Mouse (Mus musculus): ENCODE results near the gene Chchd10. TPM values are rescaled to one million over a fixed set of nuclear protein-coding genes. Genes with fewer than 3 reads are reported as not detected.
"Not testable (repeated sequence)": the region's sequence is repeated elsewhere in the genome, so short reads cannot be mapped to it uniquely, and the experiment has no call there.

Gene Chchd10
- total RNA-seq (2021), result 100 to 1,000 TPM; 310 to 396 TPM
- long read RNA-seq, experiment 1, transcript Chchd10-201 (4 exons, 939 nt), result major isoform, 416 of 432 reads
- long read RNA-seq, experiment 1, partial matches to known transcripts, result 12 of 432 reads
- long read RNA-seq, experiment 1, other reads (novel, unspliced or antisense), result 4 of 432 reads
- long read RNA-seq, experiment 2, transcript Chchd10-201 (4 exons, 939 nt), result major isoform, 223 of 235 reads
- long read RNA-seq, experiment 2, partial matches to known transcripts, result 9 of 235 reads
- long read RNA-seq, experiment 2, other reads (novel, unspliced or antisense), result 2 of 235 reads

DNA sequence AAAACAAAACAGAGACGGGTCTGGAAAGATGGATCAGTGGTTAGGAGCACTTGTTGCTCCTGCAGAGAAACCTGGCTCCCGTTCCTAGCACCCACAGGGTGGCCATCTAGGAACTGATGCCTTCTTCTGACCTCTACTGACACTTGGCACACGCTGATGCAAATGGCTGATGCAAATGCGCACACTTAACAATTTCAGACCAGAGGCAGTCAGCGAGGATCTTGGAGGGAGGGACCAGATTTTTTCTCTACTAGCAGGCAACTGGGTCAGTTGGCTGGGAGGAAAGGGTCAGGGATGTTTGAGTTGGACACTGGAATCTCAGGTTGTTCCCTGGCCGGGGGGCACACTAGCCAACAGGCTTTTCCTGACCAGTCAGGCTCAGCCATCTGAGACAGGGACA lies at the start of gene Chchd10:
Gene Chchd10, plus strand, starts transcription at position 240 of the 400 bp plus-strand sequence.
- no peak for DNase-seq (ENCODE audit: low spot score in 2 of 2)

DNA sequence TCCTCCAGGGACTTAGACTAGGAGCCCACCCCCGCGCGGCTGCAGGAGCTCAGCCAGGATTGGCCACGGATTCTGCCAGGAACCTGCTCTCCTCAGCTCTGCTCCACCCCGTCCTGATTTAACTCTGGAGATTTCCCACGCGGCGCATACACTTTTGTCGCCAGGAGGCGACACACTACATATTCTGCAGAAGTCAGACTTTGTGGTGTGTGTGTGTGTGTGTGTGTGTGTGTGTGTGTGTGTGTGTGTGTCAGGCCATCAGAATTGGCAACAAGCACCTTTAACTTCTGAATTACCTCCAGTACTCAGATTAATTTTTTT lies 49.7 kb upstream of the Chchd10 start:
- DNase-seq (ENCODE audit: low spot score in 2 of 2), result peak in 1 of 2 experiments; percentile 57

DNA sequence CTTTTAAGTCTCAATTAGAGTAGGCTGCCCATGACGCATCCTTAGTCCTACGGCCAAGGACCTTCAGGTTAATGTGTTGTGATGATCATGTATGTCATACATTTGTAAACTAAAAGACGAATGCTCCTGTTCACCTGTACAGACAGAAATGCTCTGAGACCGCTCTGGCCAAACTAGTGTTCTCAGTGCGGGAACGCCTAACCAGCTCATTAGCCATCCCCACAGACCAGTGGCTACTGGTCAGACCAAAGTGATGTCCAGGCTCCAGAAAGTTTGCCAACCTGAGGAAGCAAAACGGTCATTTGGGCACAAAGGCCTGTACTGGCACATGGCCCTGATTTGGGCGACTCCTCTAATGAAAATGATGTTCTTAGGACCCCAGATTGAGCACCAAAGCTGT lies 48.2 kb upstream of the Chchd10 start:
- DNase-seq (ENCODE audit: low spot score in 2 of 2), result no peak

DNA sequence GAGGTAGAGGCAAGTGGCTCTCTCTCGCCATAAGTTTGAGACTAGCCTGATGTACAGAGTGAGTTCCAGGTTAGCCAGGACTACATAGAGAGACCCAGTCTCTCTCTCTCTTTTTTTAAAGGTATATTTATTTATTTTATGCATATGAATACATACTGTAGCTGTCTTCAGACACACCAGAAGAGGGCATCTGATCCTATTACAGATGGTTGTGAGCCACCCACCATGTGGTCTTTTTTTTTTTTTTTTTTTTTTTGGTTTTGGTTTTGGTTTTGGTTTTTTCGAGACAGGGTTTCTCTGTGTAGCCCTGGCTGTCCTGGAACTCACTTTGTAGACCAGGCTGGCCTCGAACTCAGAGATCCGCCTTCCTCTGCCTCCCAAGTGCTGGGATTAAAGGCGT lies 45.4 kb upstream of the Chchd10 start:
- DNase-seq (ENCODE audit: low spot score in 2 of 2), result not testable (repeated sequence)

DNA sequence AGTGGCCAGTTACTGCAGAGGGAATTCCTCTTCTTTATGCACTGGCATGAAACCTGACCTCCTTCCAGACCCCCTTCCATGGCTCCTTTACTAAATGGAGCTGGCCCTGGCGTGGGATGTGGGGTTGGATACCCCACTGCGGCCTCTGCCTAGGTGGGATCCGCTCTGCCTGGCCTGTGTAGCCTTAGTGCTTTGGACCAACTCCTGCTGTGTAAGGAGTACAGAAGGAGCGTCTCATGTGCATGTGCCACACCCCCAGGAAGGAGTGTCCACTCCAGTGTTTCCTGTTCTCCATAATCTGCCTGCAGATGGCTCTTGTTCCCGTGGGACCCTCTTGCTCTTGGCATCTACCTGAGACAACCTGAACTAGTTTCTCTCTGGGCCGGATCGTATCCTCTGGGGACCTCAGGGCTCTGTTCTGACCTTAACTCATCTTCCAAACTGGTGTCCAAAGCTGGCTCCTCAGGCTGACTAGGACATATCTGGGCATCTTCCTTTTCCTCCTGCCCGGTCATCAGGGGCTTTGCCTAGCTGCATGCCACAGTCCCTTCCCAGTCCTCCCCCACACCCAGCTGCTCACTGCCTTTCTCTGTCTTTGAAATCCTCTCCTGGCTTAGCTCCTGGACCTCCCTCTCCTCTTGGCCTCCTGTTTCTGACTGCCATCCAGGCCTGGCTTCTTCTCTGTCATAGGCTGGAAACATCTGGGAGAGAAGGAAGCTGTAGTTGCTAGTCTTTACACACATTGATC lies 43.4 kb upstream of the Chchd10 start:
- no peak for DNase-seq (ENCODE audit: low spot score in 2 of 2)

DNA sequence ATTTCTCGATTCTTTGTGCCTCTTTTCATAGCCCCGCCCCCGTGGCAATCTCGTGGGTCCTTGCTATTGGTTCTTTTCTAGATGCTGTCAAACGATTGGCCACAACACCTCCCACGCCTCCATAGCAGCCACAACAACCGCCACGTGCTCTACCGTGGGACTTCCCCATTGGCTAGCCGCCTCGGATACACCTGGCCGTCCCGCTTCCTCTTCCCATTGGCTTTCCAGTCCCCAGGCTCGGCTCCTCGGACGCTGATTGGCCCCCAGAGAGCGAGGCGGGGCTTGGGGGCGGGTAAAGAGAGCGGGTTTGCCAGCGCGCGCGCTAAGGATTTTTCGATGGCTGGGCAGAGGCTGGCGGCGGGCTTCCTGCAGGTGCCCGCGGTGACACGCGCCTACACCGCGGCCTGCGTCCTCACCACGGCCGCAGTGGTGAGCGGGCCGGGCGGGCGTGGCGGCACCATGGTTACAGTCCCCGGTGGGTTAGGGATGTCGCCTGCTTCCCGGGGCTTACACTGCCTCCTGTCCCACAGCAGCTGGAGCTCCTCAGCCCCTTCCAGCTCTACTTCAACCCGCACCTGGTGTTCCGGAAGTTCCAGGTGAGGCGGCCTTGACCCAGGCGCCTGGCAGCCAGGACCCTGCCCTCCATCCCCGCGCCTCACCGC lies 39.7 kb upstream of the Chchd10 start, which contains the start of gene Derl3:
Gene Derl3, plus strand, starts transcription at position 325 of the 662 bp plus-strand sequence.
- peak; percentile 81 to 88 for DNase-seq (ENCODE audit: low spot score in 2 of 2)

DNA sequence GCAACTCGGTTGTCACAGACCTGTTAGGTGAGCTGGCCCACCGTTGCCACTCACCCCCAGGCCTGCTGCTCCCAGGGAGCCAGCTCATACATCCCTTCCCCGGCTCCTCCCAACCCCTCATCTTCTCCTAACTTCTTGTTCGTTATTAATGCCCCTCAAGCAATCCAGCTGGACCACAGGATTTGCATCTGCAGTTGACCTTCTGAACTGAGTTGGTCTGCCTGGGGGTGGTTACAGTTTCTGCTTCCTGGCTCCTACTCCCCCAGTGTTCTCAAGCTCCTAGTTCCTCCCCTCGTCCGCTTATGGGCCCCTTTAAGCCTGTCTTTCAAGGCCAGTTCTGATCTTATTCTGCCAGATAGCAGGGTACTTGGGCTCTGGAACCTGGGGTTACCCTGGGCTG lies 38.3 kb upstream of the Chchd10 start:
- no peak for DNase-seq (ENCODE audit: low spot score in 2 of 2)

DNA sequence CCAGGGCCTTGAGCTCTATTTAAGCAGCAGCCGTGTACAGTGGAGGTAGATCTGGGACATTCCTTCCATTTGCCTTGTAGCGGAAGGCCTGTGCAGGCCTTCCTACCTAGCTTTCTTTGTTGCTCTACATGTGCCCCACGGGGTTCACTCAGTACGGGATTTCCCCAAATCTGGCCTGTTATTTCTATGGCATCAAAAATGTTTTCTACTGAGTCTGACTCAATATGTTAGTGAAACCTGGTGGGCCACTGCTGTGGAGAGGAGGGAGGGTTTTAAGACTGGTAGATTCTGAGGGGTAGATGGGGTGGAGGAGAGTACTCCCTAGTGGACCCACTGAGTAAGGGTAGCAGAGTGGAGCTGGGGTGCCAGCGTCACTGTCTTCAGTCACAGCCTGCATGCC lies 37.2 kb upstream of the Chchd10 start:
- DNase-seq (ENCODE audit: low spot score in 2 of 2), result no peak

DNA sequence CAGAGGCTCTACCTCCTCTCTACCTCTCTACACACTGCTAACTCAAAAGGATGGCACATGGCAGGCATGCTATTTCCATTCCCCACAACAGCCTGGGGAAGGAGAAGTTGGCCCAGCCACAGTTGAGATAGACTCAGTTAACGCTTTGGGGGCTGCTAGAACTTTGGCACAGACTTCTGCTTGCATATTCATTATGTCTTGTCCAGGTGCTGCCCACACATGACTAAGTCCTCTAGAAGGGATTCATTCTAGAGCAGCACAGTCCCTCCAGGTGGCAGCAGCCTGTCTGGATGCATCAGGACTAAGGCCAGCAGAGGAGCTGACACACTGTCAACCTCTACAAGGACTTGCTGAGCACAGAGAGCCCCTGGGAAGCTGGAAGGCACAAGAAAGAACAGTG lies 36.7 kb upstream of the Chchd10 start:
- no peak for DNase-seq (ENCODE audit: low spot score in 2 of 2)

DNA sequence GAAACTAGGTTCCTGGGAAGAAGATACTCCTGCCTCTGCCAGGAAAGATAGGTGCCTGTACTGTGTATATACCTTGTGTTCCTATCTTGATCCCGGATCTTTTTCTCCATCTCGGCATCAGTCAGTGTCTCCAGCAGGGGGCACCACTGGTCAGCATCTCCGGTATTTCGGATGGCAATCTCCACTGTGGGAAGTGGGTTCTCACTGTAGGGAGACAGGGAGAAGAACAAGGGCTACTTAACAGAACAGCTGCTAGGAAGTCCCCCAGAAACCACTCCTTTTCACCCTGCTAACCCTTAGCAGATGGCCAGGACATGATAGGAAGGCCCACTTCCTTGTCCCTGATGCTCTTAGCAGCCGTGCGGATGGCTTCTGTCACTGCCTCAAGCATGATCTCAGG lies 35.6 kb upstream of the Chchd10 start:
- peak in 1 of 2 experiments; percentile 45 for DNase-seq (ENCODE audit: low spot score in 2 of 2)

DNA sequence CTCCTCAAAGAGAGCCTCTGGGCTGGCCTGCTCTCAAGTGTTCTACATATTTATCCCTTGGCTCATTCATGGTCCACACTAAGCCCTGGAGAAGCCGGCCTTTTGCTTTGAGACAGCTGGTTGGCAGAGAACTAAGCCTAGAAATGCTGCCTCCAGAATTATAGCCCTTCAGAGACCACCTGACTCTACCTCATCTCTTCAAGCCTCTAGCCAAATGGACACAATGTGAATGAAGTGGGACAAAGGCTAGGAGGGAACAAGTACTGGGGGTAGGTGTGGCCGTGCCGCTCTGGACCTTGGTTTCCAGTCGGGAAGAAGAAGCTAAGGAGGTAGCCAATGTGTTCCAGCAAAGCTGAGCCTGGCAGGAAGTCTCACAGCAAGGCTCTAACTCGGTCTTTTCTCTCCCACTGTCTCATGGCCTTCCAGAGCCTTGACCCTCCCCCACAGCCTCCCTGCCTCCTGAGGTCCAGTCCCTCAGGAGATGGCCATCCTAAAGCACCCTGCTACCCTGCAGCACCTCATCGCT lies 34.8 kb upstream of the Chchd10 start:
- no peak for DNase-seq (ENCODE audit: low spot score in 2 of 2)

DNA sequence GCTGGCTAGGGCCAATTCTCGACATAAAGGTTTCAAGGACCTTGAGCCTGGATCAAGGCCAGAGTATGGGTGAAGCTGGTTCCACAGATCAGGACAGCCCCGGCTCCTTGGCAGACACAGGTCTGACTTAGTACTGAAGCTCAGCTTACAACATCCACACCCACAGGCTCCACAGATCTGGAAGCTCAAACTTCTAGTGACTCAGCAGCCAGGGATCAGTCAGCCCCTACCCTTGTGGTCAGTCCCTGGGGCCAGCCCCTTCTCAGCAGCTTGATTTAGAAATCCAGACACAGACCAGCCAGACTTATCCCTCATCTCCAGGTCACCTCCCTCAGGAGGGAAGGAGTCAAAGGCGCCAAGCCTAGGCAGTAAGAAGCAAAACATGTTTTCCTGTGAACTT lies 34.1 kb upstream of the Chchd10 start:
- DNase-seq (ENCODE audit: low spot score in 2 of 2), result no peak

DNA sequence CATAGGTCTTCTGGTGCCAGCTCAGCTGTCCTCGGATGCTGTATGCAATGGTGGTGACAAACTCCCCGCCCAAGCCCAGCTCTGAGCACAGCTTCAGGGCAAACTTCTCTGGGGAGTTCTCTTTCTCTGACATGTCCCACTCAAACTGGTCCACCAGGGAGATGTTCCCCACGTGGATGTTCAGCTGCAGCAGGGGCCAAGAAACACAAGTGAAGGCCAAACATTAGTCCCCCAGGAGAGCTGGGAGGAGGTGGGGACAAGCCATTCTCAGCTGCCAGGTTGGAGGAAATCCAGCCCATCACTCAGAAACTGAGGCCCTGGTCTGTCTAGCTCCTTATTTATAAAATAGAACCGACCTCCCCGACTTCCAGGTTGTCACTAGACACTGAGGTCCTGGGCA lies 28.5 kb upstream of the Chchd10 start:
- no peak for DNase-seq (ENCODE audit: low spot score in 2 of 2)

DNA sequence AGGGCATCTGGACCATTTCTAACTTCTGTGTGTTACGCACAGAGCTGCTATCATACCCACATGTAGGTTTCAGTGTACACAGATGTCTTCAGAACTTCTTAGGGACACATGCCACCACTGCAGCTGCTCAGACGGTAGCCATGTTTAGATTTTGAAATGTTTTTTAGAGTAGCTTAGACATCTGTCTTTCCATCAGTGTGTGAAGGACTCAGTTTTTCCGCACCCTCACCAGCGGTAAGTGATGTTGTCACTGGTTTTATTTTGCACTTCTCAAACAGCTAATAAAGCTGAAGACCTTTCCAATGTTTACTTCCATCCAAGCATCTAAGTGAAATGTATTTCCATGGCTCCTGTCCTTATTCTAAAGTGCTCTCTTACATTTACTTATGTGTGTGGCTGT lies 26.0 kb upstream of the Chchd10 start:
- no peak for DNase-seq (ENCODE audit: low spot score in 2 of 2)

DNA sequence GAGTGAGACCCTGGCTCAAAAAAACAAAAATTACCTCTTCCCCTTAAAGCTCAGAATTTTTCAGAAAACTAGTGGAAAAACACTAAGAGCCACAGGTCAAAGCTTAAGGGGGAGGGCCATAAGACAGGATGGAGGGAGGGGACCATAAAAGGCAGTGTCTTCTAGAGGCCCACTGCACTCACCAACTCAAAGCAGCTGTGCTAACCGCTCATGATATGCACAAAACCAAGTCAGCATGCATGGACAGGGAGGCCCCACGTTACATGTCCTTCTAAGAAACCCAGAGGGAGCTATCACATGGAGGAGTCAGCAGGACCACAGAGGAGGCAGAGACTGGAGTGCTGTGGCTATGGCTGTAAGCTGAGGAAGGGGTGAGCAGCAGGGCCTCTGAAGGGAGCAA lies 22.2 kb upstream of the Chchd10 start:
- DNase-seq (ENCODE audit: low spot score in 2 of 2), result no peak

DNA sequence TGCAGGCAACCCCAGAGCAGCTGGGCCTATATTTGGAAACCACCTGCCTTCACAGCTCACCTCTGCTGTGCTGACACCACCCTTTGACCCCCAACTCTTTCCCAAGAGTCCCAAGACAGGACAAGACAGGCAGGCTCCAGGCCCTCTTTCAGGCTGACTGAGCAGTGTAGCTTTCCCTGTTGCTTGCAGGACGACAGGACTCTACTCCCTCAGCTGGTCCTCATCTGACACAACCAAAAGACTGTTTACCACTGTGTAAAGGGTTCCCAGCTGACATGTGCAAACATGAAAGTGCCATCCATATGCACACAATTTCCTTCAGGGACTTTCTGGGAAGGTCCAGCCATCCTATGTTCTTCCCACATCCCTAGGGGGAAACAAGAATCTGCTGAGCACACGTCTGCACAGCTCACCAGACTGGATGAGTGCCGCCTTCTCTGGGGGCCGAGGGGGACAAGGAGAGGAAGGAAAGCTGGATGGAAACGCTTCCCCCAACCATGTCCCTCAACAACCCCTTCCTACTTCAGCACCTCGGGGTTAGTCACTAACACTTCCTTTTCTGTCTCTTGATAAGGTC lies 19.8 kb upstream of the Chchd10 start:
- DNase-seq (ENCODE audit: low spot score in 2 of 2), result no peak

DNA sequence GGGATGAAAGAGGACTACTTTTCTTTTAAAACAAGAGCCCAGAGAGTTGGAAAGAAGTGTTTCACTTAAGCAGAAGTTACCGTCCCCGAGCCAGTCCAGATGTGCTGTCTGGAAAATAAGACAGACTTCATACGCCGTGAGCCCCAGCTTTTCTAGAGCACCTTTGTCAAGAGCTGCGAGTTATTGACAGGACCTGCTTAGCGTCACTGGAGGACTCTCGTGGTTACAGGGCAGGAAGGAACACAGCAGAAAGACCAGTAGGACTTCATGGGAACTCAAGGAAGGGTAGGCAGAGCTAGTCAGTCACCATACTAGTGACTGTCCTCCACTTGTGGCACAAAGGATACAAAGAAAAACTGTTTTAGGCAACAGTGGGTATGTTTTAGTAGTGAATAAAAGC lies 17.4 kb upstream of the Chchd10 start:
- no peak for DNase-seq (ENCODE audit: low spot score in 2 of 2)

DNA sequence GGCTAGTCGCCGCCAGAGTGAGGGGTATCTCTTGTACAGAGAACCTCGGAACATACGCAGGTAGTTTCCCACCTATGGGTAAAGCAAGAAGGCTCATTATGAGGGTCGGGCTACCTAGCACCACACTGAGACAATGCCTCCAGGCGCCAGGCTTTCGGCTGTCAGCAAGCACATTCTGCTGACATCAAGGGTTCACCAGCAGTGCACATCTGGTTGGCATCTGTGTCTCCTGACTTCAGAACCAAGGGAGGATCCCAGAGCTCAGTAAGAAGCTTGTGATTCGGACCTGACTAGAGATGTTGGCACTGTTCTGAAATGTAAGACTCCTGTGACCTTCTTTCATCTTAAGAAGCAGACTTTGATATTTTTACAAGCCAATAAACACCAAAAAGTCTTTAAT lies 16.1 kb upstream of the Chchd10 start:
- DNase-seq (ENCODE audit: low spot score in 2 of 2), result no peak

DNA sequence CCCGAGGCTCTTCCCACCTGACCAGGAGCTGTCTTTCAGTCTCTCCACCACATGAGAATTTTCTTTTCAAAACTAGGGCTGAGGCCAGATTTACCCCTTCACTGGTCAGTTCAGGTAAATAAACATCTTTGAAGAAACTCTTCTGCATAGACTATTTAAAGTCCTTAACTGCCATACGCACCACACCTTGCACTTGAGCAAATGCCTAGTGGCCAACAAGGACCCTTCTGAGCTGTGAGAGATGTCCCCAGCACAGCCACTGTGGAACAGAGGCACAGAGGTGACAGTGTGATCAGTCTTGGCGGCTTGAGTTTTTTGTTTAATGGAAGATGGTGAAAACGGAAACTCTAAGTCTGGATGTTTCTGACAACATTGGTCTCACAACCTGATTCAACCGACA lies 13.9 kb upstream of the Chchd10 start:
- DNase-seq (ENCODE audit: low spot score in 2 of 2), result no peak

DNA sequence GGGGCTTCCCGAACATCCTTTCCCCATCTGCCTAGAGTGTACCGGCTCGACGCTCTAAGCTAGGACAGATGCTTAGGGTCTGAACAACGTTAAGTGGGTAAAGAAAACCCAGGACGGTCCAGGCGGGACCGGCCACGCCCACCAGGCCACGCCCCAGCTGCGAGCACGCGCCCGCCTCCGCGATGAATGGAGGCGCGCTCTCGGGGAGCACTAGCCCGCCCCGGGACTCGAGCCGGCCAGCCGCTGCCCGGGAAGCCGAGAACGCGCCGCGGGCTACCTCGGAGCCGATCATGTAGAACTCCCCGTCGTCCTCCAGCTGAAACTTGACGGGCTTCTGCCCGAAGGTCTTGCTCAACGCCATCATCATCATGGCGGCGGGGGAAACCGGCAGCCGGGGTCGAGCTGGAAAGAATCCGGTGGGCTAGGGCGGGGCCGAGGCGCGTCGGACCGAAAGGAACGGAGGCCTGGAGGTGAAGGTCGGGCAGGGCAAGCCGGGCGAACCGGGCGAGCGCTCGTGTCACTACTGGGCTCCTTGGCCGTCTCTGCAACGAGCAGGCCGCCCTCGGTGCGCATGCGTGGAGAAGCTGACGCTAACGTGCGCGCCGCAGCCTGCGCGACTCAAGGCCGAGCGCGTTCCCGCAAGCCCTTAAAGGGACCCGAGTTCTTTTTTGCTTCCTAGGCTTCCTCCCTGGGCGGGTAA lies 11.8 kb upstream of the Chchd10 start, which contains the start of gene Smarcb1:
Gene Smarcb1, minus strand, starts transcription at position 592 of the 700 bp plus-strand sequence.
- DNase-seq (ENCODE audit: low spot score in 2 of 2), result peak; percentile 80 to 83
